Mouse (Mus musculus) thymus, adult 2 months (tissue): ENCODE data around the gene Pid1. TPM values are rescaled to one million over a fixed set of nuclear protein-coding genes. Genes with fewer than 3 reads are reported as not detected.

ENCODE experiments used
- DNase-seq: peaks from one replicate; pipeline ENCODE4 v3.0.0; 2021
- H3K27ac ChIP-seq: fragments of 200-500 bp; 2 replicates; pipeline ENCODE4 v1.5.1; 2012; ENCODE audit warnings: low read length, control low read depth; ENCODE audit not compliant: control insufficient read depth, insufficient read depth
- H3K27me3 ChIP-seq: fragments of 200-500 bp; 2 replicates; pipeline ENCODE4 v1.6.1; 2012; ENCODE audit warnings: mild to moderate bottlenecking, low read length, moderate library complexity, mixed read lengths; ENCODE audit not compliant: control insufficient read depth, insufficient read depth
- H3K36me3 ChIP-seq: fragments of 200-500 bp; 2 replicates; pipeline ENCODE4 v1.6.1; 2012; ENCODE audit warnings: mild to moderate bottlenecking, low read length, moderate library complexity; ENCODE audit not compliant: control insufficient read depth, insufficient read depth
- H3K4me1 ChIP-seq: fragments of 200-500 bp; replicated peaks from 2 replicates; pipeline ENCODE4 v1.6.1; 2012; ENCODE audit warnings: low read length; ENCODE audit not compliant: control insufficient read depth, insufficient read depth
- H3K4me3 ChIP-seq: fragments of 200-500 bp; 2 replicates; pipeline ENCODE4 v1.5.1; 2012; ENCODE audit warnings: mild to moderate bottlenecking, low read length, control low read depth, moderate library complexity; ENCODE audit not compliant: control insufficient read depth, insufficient read depth
- CTCF ChIP-seq: fragments of 200-500 bp; IDR thresholded peaks from 2 replicates; pipeline ENCODE4 v1.5.1; 2012; ENCODE audit warnings: mild to moderate bottlenecking, control low read depth, low read length, moderate library complexity, borderline replicate concordance; ENCODE audit not compliant: control insufficient read depth, poor library complexity, insufficient read depth; ENCODE audit errors: extremely low read depth
- POLR2A ChIP-seq: fragments of 200-500 bp; IDR thresholded peaks from 2 replicates; pipeline ENCODE4 v1.6.1; 2012; ENCODE audit warnings: mild to moderate bottlenecking, low read length, control low read depth, moderate library complexity; ENCODE audit not compliant: control insufficient read depth, poor library complexity, insufficient read depth; ENCODE audit errors: extremely low read depth
- WGBS: fragments of 180-500 bp; shearing (Covaris S2); methylation state at CpG from one replicate; pipeline ENCODE4 v1.1.7; 2018; 5-methylcytosine and 5-hydroxymethylcytosine counted together
- polyA plus RNA-seq: library from polyadenylated mRNA; depleted of rRNA; stranded (reverse); fragments of >200 nt; gene quantifications from 2 replicates; pipeline ENCODE4 v1.2.3, GENCODE M21; 2012

Gene Pid1
- polyA plus RNA-seq, 1 experiment = 3.4 TPM

GRCm38 (mm10) chr1:84402154-84402553 is 38.2 kb upstream of the Pid1 start:
- Histone ChIP-seq H3K4me1 (no peaks in the 10 kb centered on the region), H3K27me3 (no peaks in the 10 kb centered on the region), H3K27ac (no peak overlapping the region), H3K36me3 (no peaks in the 10 kb centered on the region), H3K4me3 (no peak overlapping the region)
- no peak for DNase-seq
- 83% methylated on average over 1 of the region's 1 CpGs for WGBS
- TF ChIP-seq POLR2A = no peak
- TF ChIP-seq CTCF = no peak

DNA sequence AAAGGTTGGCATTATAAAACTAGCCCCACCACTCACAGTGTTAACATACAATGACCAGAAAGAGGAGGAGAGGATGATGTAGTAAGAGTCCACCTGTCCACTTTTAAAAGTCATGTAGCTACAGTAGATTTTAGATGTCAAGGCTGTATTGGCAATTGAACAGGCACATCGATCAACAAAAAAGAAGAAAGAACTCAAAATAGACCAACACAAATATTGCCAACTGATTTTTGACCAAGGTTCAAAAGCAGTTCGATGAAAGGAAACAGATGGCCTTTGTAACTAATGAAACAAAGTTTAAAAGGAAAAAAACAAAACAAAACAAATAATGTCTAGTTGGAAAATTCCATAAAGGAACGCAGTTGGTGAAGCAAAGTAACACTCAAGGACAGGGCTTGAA is 35.7 kb upstream of the Pid1 start:
- Histone ChIP-seq H3K27ac (no peak overlapping the region), H3K4me1 (no peaks in the 10 kb centered on the region), H3K4me3 (no peak overlapping the region), H3K27me3 (no peaks in the 10 kb centered on the region), H3K36me3 (no peaks in the 10 kb centered on the region)
- WGBS = 87% methylated on average over 3 of the region's 3 CpGs
- TF ChIP-seq CTCF (no peak), POLR2A (no peak)
- DNase-seq = no peak

- no peaks in the 10 kb centered on the region for H3K27me3 ChIP-seq
- no peaks in the 10 kb centered on the region for H3K36me3 ChIP-seq
- TF ChIP-seq CTCF (no peak), POLR2A (no peak)
- H3K4me3 ChIP-seq = no peak overlapping the region
- H3K27ac ChIP-seq = no peak overlapping the region
- WGBS = 95% methylated on average over 4 of the region's 4 CpGs
- DNase-seq = no peak
- H3K4me1 ChIP-seq = no peaks in the 10 kb centered on the region
These were observed 35.1 kb upstream of the Pid1 start for GRCm38 (mm10) chr1:84399118-84399517.

GRCm38 (mm10) chr1:84396787-84397186 is 32.8 kb upstream of the Pid1 start:
- Histone ChIP-seq H3K36me3 (no peaks in the 10 kb centered on the region), H3K4me3 (no peak overlapping the region), H3K27me3 (no peaks in the 10 kb centered on the region), H3K4me1 (no peaks in the 10 kb centered on the region), H3K27ac (no peak overlapping the region)
- TF ChIP-seq POLR2A (no peak), CTCF (no peak)
- 68% methylated on average over 3 of the region's 3 CpGs for WGBS
- DNase-seq = no peak

DNA sequence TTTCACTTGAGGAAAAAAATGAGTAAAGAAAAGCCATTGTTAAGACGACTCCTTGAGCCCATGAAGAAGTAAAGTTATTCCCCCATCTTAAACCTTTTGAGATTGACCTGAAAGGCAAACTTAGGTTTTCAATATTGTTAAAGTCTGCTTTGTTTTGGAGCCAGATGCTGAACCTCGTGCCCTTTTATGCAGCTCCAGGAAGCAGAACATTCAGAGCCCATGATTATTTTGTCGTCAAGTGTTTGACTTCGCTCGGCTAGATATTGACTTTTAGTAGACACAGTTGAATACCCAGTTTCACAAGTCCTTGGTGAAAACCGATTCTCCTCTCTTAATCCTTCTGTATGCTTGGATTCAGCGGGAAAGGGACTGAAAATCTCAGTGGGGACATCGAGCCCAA is 31.9 kb upstream of the Pid1 start:
- TF ChIP-seq POLR2A (no peak), CTCF (no peak)
- H3K27ac ChIP-seq = no peak overlapping the region
- H3K27me3 ChIP-seq = no peaks in the 10 kb centered on the region
- DNase-seq = no peak
- no peaks in the 10 kb centered on the region for H3K36me3 ChIP-seq
- no peaks in the 10 kb centered on the region for H3K4me1 ChIP-seq
- H3K4me3 ChIP-seq = no peak overlapping the region
- WGBS = 89% methylated on average over 8 of the region's 8 CpGs

DNA sequence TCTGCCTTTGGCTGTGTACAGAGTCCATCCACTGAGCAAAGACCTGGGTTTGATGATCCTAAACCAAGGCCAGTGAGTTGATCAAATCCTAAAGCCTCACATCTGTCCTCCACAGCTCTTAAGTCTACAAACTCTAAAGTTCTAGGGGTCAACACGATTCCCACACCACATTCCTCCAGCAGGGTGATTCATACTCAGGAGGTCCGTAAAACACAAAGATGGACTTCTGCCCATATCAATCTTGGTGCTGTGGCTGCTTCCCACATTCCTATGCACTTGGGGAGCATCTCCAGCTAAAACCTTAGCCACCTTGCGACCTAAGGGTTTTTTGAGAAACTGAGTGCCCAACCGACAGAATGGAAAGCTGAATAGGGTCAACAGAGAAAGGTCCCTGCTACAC is 27.0 kb upstream of the Pid1 start:
- Histone ChIP-seq H3K4me1 (no peaks in the 10 kb centered on the region), H3K27me3 (no peaks in the 10 kb centered on the region), H3K27ac (no peak overlapping the region), H3K4me3 (no peak overlapping the region), H3K36me3 (no peaks in the 10 kb centered on the region)
- no peak for DNase-seq
- 89% methylated on average over 4 of the region's 4 CpGs for WGBS
- TF ChIP-seq POLR2A = no peak
- TF ChIP-seq CTCF = no peak

DNA sequence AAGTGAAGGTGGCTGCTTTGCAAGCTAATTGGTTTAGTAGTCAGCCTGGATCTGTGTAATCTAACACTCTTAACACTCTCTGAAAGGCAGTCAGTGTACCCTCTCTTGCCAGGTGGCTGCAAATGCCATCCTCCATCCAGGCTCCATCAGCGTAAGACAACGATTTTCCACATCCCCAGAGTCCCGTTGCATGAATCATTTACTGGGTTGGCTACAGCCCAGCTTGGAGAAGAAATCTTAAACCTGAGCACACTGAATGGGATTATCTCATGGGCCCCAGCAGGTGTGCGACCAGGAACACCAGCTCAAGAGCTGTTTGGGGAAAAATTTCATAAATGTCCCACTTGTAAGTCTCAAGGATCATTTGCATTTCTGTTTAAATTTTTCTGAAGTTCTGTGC is 23.6 kb upstream of the Pid1 start:
- Histone ChIP-seq H3K36me3 (no peaks in the 10 kb centered on the region), H3K27me3 (no peaks in the 10 kb centered on the region), H3K27ac (no peak overlapping the region), H3K4me3 (no peak overlapping the region), H3K4me1 (no peaks in the 10 kb centered on the region)
- WGBS = 88% methylated on average over 4 of the region's 4 CpGs
- no peak for DNase-seq
- TF ChIP-seq POLR2A (no peak), CTCF (no peak)
